Mouse (Mus musculus): ENCODE measurements around the gene Fer1l5. TPM values are rescaled to one million over a fixed set of nuclear protein-coding genes. Genes with fewer than 3 reads are reported as not detected.
A peak's percentile ranks its signal among the peaks of the same experiment; 100 is the strongest.

The Fer1l5 gene
- polyA plus RNA-seq, 1 experiment, result not detected

- Histone ChIP-seq H3K4me3 (ENCODE audit: insufficient read depth, low read length) (no peak overlapping the region), H3K27ac (ENCODE audit: insufficient read depth, low read length) (no peak overlapping the region), H3K4me1 (ENCODE audit: control insufficient read depth, insufficient read depth, low read length) (peaks cover 3% of the 10 kb centered on the region; the same call in 1 of the 2 replicates)
- TF ChIP-seq POLR2A (IDR thresholded peaks at IDR 0.05; ENCODE audit: extremely low read depth, insufficient read depth, low read length) (no peak), CTCF (IDR thresholded peaks at IDR 0.05; ENCODE audit: extremely low read depth, insufficient read depth, low read length) (no peak)
These were observed 97.8 kb downstream of the Fer1l5 start for GRCm38 (mm10) chr1:36469811-36470444.

GRCm38 (mm10) chr1:36471181-36472105 lies 99.4 kb downstream of the Fer1l5 start, which contains the start of gene Cnnm4:
Gene Cnnm4, plus strand, starts transcription at chr1:36471620.
- H3K4me1 ChIP-seq (ENCODE audit: control insufficient read depth, insufficient read depth, low read length), result peaks cover 4% of the 10 kb centered on the region; the same call in 1 of the 2 replicates
- peak within 1 kb of the TSS; percentile 87 for H3K4me3 ChIP-seq (ENCODE audit: insufficient read depth, low read length)
- H3K27ac ChIP-seq (ENCODE audit: insufficient read depth, low read length), result peak within 1 kb of the TSS; percentile 55; the same call in 1 of the 2 replicates
- TF ChIP-seq POLR2A (IDR thresholded peaks at IDR 0.05; ENCODE audit: extremely low read depth, insufficient read depth, low read length) (peak; percentile 34; the same call in 1 of the 2 replicates), CTCF (IDR thresholded peaks at IDR 0.05; ENCODE audit: extremely low read depth, insufficient read depth, low read length) (0 out of 2 replicates have a peak, but pooled peaks have one; percentile 10)

Other genes with a start within 250 kb of the Fer1l5 start
- gene Uggt1, start 127.6 kb upstream of the Fer1l5 start, polyA plus RNA-seq (2012; rRNA removed), result 25.1 TPM in 2 replicates
- gene Neurl3, start 97.6 kb upstream of the Fer1l5 start, polyA plus RNA-seq (2012; rRNA removed), result 0.94 and 1.1 TPM in 2 replicates
- gene Arid5a, start 64.6 kb upstream of the Fer1l5 start, polyA plus RNA-seq (2012; rRNA removed), result 9.5 and 11.3 TPM in 2 replicates
- gene Kansl3, start 3.1 kb upstream of the Fer1l5 start, polyA plus RNA-seq (2012; rRNA removed), result 63.6 and 65.8 TPM in 2 replicates
- gene Lman2l, start 73.0 kb downstream of the Fer1l5 start, polyA plus RNA-seq (2012; rRNA removed), result 33.0 and 33.3 TPM in 2 replicates
- 6.5 and 7.0 TPM in 2 replicates for gene Cnnm4, start 99.3 kb downstream of the Fer1l5 start, polyA plus RNA-seq (2012; rRNA removed)
- gene Cnnm3, start 139.6 kb downstream of the Fer1l5 start, polyA plus RNA-seq (2012; rRNA removed), result 26.0 and 26.6 TPM in 2 replicates
- 9.3 and 10.4 TPM in 2 replicates for gene Ankrd23, start 164.6 kb downstream of the Fer1l5 start, polyA plus RNA-seq (2012; rRNA removed)
- 0.04 and 0.06 TPM in 2 replicates for gene Gm42417, start 167.1 kb downstream of the Fer1l5 start, polyA plus RNA-seq (2012; rRNA removed)
- 19.2 and 20.0 TPM in 2 replicates for gene Ankrd39, start 175.2 kb downstream of the Fer1l5 start, polyA plus RNA-seq (2012; rRNA removed)
- 10.8 and 11.7 TPM in 2 replicates for gene Sema4c, start 186.1 kb downstream of the Fer1l5 start, polyA plus RNA-seq (2012; rRNA removed)